Mouse (Mus musculus) testis, adult 2 months (tissue): Measurements from ENCODE around the gene Lgr4.

Experiments used
- CTCF ChIP-seq: fragments of 200-500 bp; IDR thresholded peaks from 2 replicates; pipeline ENCODE4 v1.5.1; 2012; ENCODE audit warnings: low read depth, mild to moderate bottlenecking, inconsistent platforms, low read length, moderate library complexity; ENCODE audit not compliant: control insufficient read depth, insufficient read depth, insufficient replicate concordance
- POLR2A ChIP-seq: fragments of 200-500 bp; IDR thresholded peaks from 2 replicates; pipeline ENCODE4 v1.6.1; 2012; ENCODE audit warnings: low read depth, mild to moderate bottlenecking, inconsistent platforms, low read length, moderate library complexity; ENCODE audit not compliant: control insufficient read depth

DNA sequence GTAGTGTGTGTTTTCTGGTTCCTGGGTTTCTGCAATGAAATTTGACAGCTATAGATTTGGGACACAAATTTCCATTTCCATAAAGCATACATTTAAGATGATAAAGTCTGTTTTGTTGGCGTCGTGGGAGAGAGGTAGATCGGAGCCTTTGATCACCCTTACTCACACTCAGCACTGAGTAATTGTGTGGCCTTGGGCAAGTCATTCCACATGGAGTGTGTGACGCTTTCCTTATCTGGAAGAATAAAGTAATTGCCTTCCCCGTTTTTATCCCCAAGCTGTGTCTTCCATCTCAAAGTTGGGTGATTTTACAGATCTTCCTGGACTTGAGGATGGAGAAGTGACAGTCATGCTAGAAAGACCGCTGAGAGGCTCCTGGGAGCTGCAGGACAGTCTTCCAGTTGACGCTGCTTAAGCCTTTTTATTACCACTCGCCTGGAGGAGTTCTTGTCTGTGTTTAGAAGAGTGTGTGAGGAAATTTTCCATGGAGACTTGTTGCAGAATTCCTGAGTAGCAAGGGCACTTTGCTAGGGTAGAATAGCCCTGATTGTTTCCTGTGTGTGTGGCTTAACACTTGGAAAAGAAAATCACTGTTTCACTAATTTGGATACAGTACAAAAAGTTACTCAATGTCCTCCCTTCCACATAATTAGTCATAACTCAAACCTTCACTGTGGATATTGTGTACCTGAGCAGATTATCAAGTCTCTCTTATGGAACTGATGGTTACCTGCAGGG lies 4.0 kb downstream of the Lgr4 start:
- no peak for TF ChIP-seq CTCF
- TF ChIP-seq POLR2A: no peak
